Mouse (Mus musculus) lung, adult 18-20 months (tissue): ENCODE measurements at regions not wholly inside any gene's neighbourhood (a gene's known extent, or its start where the extent isn't known, plus 50 kb on each side); places are given as distances from the start of the nearest gene placed in this dataset.

ENCODE experiments used
- DNase-seq, 2 experiments: peaks; one replicate each; pipeline ENCODE4 v3.0.0; 2022; ENCODE audit warnings: mixed read lengths in 2 of 2

- DNase-seq = no peak
Observed at GRCm38 (mm10) chrX:129390920-129391319, 358.6 kb upstream of the Diaph2 start.

- no peak for DNase-seq
Observed at GRCm38 (mm10) chrX:129407778-129408177, 341.8 kb upstream of the Diaph2 start.

- DNase-seq = no peak
Observed at GRCm38 (mm10) chrX:129410079-129410478, 339.5 kb upstream of the Diaph2 start.

- DNase-seq = peak in 1 of 2 experiments; percentile 0
Observed at GRCm38 (mm10) chrX:129412939-129413627, 336.5 kb upstream of the Diaph2 start.

- DNase-seq = no peak
Observed at GRCm38 (mm10) chrX:129413628-129414000, 335.9 kb upstream of the Diaph2 start.

GRCm38 (mm10) chrX:129415326-129415725 lies 334.2 kb upstream of the Diaph2 start:
- no peak for DNase-seq

- no peak for DNase-seq
Observed at GRCm38 (mm10) chrX:129448545-129448944, 301.0 kb upstream of the Diaph2 start.

GRCm38 (mm10) chrX:129476216-129476615 lies 273.3 kb upstream of the Diaph2 start:
- DNase-seq = no peak

- no peak for DNase-seq
Observed at GRCm38 (mm10) chrX:129494562-129494961, 255.0 kb upstream of the Diaph2 start.
